Mouse (Mus musculus) R1 (cell line): ENCODE data around the gene Ppp1r13b.

Experiments
- DNase-seq: peaks from one replicate; pipeline ENCODE4 v3.0.0-alpha.2; 2018; ENCODE audit warnings: low read depth, low spot score

Gene Ppp1r13b

GRCm38 (mm10) chr12:111907970-111908681 lies at the start of gene Ppp1r13b:
Gene Ppp1r13b, minus strand, starts transcription at chr12:111908110.
- peak; percentile 90 for DNase-seq

GRCm38 (mm10) chr12:111956173-111956572 lies 48.3 kb upstream of the Ppp1r13b start:
- DNase-seq, result no peak

- no peak for DNase-seq
Measured at GRCm38 (mm10) chr12:111951701-111952100, 43.8 kb upstream of the Ppp1r13b start.

- no peak for DNase-seq
Measured at GRCm38 (mm10) chr12:111950486-111950885, 42.6 kb upstream of the Ppp1r13b start.

- DNase-seq, result peak; percentile 8
Measured at GRCm38 (mm10) chr12:111946716-111947115, 38.8 kb upstream of the Ppp1r13b start.

GRCm38 (mm10) chr12:111945765-111946655 lies 38.1 kb upstream of the Ppp1r13b start:
- peak; percentile 5 for DNase-seq

GRCm38 (mm10) chr12:111945115-111945514 lies 37.2 kb upstream of the Ppp1r13b start:
- DNase-seq, result no peak

GRCm38 (mm10) chr12:111944065-111944987 lies 36.4 kb upstream of the Ppp1r13b start:
- peak; percentile 11 for DNase-seq

GRCm38 (mm10) chr12:111943421-111944064 lies 35.6 kb upstream of the Ppp1r13b start:
- DNase-seq, result peak; percentile 12

GRCm38 (mm10) chr12:111938623-111939177 lies 30.8 kb upstream of the Ppp1r13b start:
- DNase-seq, result peak; percentile 72

- peak; percentile 69 for DNase-seq
Measured at GRCm38 (mm10) chr12:111936706-111937550, 29.0 kb upstream of the Ppp1r13b start.

GRCm38 (mm10) chr12:111933971-111934370 lies 26.1 kb upstream of the Ppp1r13b start:
- no peak for DNase-seq

GRCm38 (mm10) chr12:111933032-111933704 lies 25.3 kb upstream of the Ppp1r13b start:
- peak; percentile 58 for DNase-seq

GRCm38 (mm10) chr12:111932513-111932912 lies 24.6 kb upstream of the Ppp1r13b start:
- DNase-seq, result no peak

- no peak for DNase-seq
Measured at GRCm38 (mm10) chr12:111931411-111932025, 23.6 kb upstream of the Ppp1r13b start.

- DNase-seq, result no peak
Measured at GRCm38 (mm10) chr12:111928411-111928966, 20.6 kb upstream of the Ppp1r13b start.

- no peak for DNase-seq
Measured at GRCm38 (mm10) chr12:111927338-111927737, 19.4 kb upstream of the Ppp1r13b start.

- no peak for DNase-seq
Measured at GRCm38 (mm10) chr12:111923117-111923516, 15.2 kb upstream of the Ppp1r13b start.
